Comparison of ENCODE assay signal across 10 mouse cellular contexts in genomic region chr8:46868346-46869065, GRCm38 (mm10).
DNase-seq lines count a peak whose midpoint lies in the region; ATAC-seq lines count a peak whose summit lies in the region.
"Had no signal": no experiment of that assay in that cellular context is flagged by ENCODE, and none has a peak within 500 bp of the region (broad histone marks: within the 10 kb centered on the region; RNA-seq: fewer than 3 reads in every experiment).

No protein-coding gene starts in this region.

- 73% methylated on average over 8 of the region's 8 CpGs for WGBS in midbrain, embryonic 15.5 days

- no peaks in the 10 kb centered on the region for H3K9me3 ChIP-seq in midbrain, embryonic 15.5 days

- no peak overlapping the region for H3K4me3 ChIP-seq in midbrain, embryonic 15.5 days

- no peak overlapping the region for H3K9ac ChIP-seq in midbrain, embryonic 15.5 days
- H3K9ac ChIP-seq: liver, embryonic 14.5 days had no signal

- intact Hi-C loops in left cerebral cortex, postnatal 14 days (cut with DNase I): no loop called here
- intact Hi-C loops in heart, postnatal 14 days (cut with DNase I): no loop called here

- no peaks in the 10 kb centered on the region for H3K36me3 ChIP-seq in midbrain, embryonic 15.5 days (replicated peaks)

- ATAC-seq in midbrain, embryonic 15.5 days (replicated peaks): no peak

- H3K27me3 ChIP-seq in midbrain, embryonic 15.5 days (replicated peaks): no peaks in the 10 kb centered on the region

- DNase-seq in left cerebral cortex, postnatal 14 days (ENCODE audit: low spot score in 2 of 2): peak; percentile 37 to 46
- no peak for DNase-seq in left cerebral cortex, adult 9 months (ENCODE audit: low spot score in 2 of 2)
- DNase-seq in adrenal gland, postnatal 36 days: peak; percentile 70 to 73
- DNase-seq in heart, postnatal 14 days: peak; percentile 52 to 68
- peak; percentile 86 for DNase-seq in skeletal muscle tissue, adult 2 months (ENCODE audit: low read depth, low spot score)
- DNase-seq in thymus, postnatal 4 days: no peak
- no peak for DNase-seq in layer of hippocampus, adult 18-20 months (ENCODE audit: low spot score in 2 of 2)
- DNase-seq: cerebellum, postnatal 36 days had no signal

- H3K4me2 ChIP-seq in midbrain, embryonic 15.5 days: no peak overlapping the region

- no peaks in the 10 kb centered on the region for H3K4me1 ChIP-seq in midbrain, embryonic 15.5 days

- H3K27ac ChIP-seq in midbrain, embryonic 15.5 days: no peak overlapping the region
- H3K27ac ChIP-seq: liver, embryonic 14.5 days had no signal

Comparison
In these comparisons a context has a peak if more than half of its experiments do, and no peak if none do; other contexts are left out.
1. DNase-seq: peak in left cerebral cortex, postnatal 14 days (2 of 2), adrenal gland, postnatal 36 days (2 of 2), heart, postnatal 14 days (2 of 2) and skeletal muscle tissue, adult 2 months (single experiment); none in left cerebral cortex, adult 9 months (0 of 2), thymus, postnatal 4 days (single experiment) and layer of hippocampus, adult 18-20 months (0 of 2).